ENCODE assay signal across 21 mouse cellular contexts in the genomic region with DNA sequence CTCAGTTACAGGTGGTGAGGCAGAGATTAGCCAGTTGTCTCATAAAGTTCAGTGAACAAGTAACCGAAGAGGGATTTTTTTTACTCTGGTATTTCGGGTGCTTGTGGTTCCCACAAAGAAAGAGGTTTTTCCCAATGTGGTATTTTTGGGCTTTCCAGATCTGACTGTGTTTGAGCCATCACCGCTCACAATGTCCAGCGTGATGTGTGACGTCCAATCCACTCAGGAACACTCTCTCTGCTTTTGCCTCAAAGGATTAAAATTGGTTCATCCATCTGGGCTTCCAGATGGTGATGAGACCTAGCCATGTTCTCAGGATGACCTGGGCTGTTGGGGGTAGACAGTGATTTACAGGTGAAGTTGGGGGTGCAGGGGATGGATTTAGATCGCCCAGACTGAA. TPM values are rescaled to one million over a fixed set of nuclear protein-coding genes. Genes with fewer than 3 reads are reported as not detected.
DNase-seq lines count a peak whose midpoint lies in the region; ATAC-seq and TF ChIP-seq lines count a peak whose summit lies in the region.
"Had no signal": no experiment of that assay in that cellular context is flagged by ENCODE, and none has a peak within 500 bp of the region (broad histone marks: within the 10 kb centered on the region; RNA-seq: fewer than 3 reads in every experiment).

No protein-coding gene starts in this region.

- H3K4me3 ChIP-seq in left cerebral cortex, adult 2 months = no peak overlapping the region
- H3K4me3 ChIP-seq in forebrain, embryonic 16.5 days (replicated peaks; ENCODE audit: low read length) = no peak overlapping the region
- H3K4me3 ChIP-seq: embryonic facial prominence, embryonic 10.5 days; embryonic facial prominence, embryonic 12.5 days; forebrain, embryonic 13.5 days; forebrain, embryonic 15.5 days had no signal

- no peak for ATAC-seq in forebrain, embryonic 16.5 days
- ATAC-seq: forebrain, embryonic 13.5 days; forebrain, embryonic 15.5 days had no signal

- 88% methylated on average over 6 of the region's 6 CpGs for WGBS in forebrain, embryonic 16.5 days

- no peak overlapping the region for H3K27ac ChIP-seq in left cerebral cortex, adult 2 months
- no peak overlapping the region for H3K27ac ChIP-seq in forebrain, embryonic 16.5 days (ENCODE audit: low read length)
- H3K27ac ChIP-seq: embryonic facial prominence, embryonic 10.5 days; embryonic facial prominence, embryonic 12.5 days; forebrain, embryonic 13.5 days; forebrain, embryonic 15.5 days had no signal

- H3K36me3 ChIP-seq in forebrain, embryonic 16.5 days (ENCODE audit: control insufficient read depth, insufficient read depth) = no peaks in the 10 kb centered on the region
- H3K36me3 ChIP-seq: embryonic facial prominence, embryonic 10.5 days; embryonic facial prominence, embryonic 12.5 days; forebrain, embryonic 15.5 days had no signal

- H3K4me2 ChIP-seq in forebrain, embryonic 16.5 days (ENCODE audit: low read length) = no peak overlapping the region
- H3K4me2 ChIP-seq: embryonic facial prominence, embryonic 12.5 days; forebrain, embryonic 13.5 days; forebrain, embryonic 15.5 days had no signal

- no peaks in the 10 kb centered on the region for H3K27me3 ChIP-seq in forebrain, embryonic 16.5 days (replicated peaks; ENCODE audit: control insufficient read depth, insufficient read depth, low read length)
- H3K27me3 ChIP-seq: embryonic facial prominence, embryonic 12.5 days; forebrain, embryonic 13.5 days; forebrain, embryonic 15.5 days had no signal

- no peaks in the 10 kb centered on the region for H3K4me1 ChIP-seq in forebrain, embryonic 16.5 days (replicated peaks; ENCODE audit: control insufficient read depth, insufficient read depth, low read length)
- H3K4me1 ChIP-seq: embryonic facial prominence, embryonic 10.5 days; embryonic facial prominence, embryonic 12.5 days; forebrain, embryonic 13.5 days; forebrain, embryonic 15.5 days had no signal

- H3K9me3 ChIP-seq in forebrain, embryonic 16.5 days (ENCODE audit: control insufficient read depth, low read length) = no peaks in the 10 kb centered on the region
- H3K9me3 ChIP-seq: embryonic facial prominence, embryonic 10.5 days; embryonic facial prominence, embryonic 12.5 days; forebrain, embryonic 13.5 days; forebrain, embryonic 15.5 days had no signal

- no peak for TF ChIP-seq CTCF in left cerebral cortex, adult 2 months (IDR thresholded peaks at IDR 0.05)

- intact Hi-C loops in left cerebral cortex, adult 2 months (cut with DNase I) = loop anchor here (2.0 kb wide), 1 partner anchor 14 kb away; no protein-coding TSS in a partner anchor

- no peak overlapping the region for H3K9ac ChIP-seq in forebrain, embryonic 16.5 days (replicated peaks; ENCODE audit: low read depth, low read length)
- H3K9ac ChIP-seq: embryonic facial prominence, embryonic 12.5 days; forebrain, embryonic 13.5 days; forebrain, embryonic 15.5 days had no signal

- DNase-seq in left cerebral cortex, adult 18-20 months (ENCODE audit: low spot score in 2 of 2) = peak; percentile 7 to 27
- no peak for DNase-seq in left cerebral cortex, adult 2 months (ENCODE audit: extremely low spot score in 1 of 2, low spot score in 2 of 2)
- peak; percentile 44 for DNase-seq in brain, adult 2 months (ENCODE audit: low read depth, low spot score)
- peak; percentile 42 for DNase-seq in telencephalon, adult 2 months (ENCODE audit: low read depth, low spot score)
- DNase-seq: adrenal gland, adult 2 months; adrenal gland, postnatal 10 days; adrenal gland, postnatal 25 days; cerebellum, adult 11-12 months; cerebellum, adult 2 months; cerebellum, adult 9-10 months; cerebellum, postnatal 25 days had no signal

RNA-seq across cellular contexts. Expression of a gene that starts 11.1 kb away (rescaled TPM):
- total RNA-seq in left cerebral cortex, adult 18-20 months (2021) = not detected
- under 1 TPM in 1 of 2 experiments, not detected in 1; 0.26 TPM for total RNA-seq in left cerebral cortex, adult 2 months (2021)
- not detected in 2 replicates for polyA plus RNA-seq in forebrain, embryonic 16.5 days (2015; fragmentation: Nextera tagmentation; extraction: Ambion mirVana)
- total RNA-seq: adrenal gland, adult 2 months; adrenal gland, postnatal 10 days; adrenal gland, postnatal 25 days; adrenal gland, postnatal 4 days; ES-E14; MEL had no signal
- polyA plus RNA-seq: adrenal gland, adult 2 months; C2C12; embryonic facial prominence, embryonic 10.5 days; embryonic facial prominence, embryonic 12.5 days; forebrain, embryonic 11.5 days; forebrain, embryonic 13.5 days; forebrain, embryonic 15.5 days had no signal

RNA-seq across cellular contexts. Expression of a gene that starts 41.6 kb away (rescaled TPM):
- total RNA-seq in left cerebral cortex, adult 18-20 months (2021) = under 1 TPM; 0.26 to 0.79 TPM
- total RNA-seq in left cerebral cortex, adult 2 months (2021) = under 1 TPM; 0.38 to 0.65 TPM
- polyA plus RNA-seq in forebrain, embryonic 16.5 days (2015; fragmentation: Nextera tagmentation; extraction: Ambion mirVana) = 0.37 and 0.81 TPM in 2 replicates
- total RNA-seq: MEL had no signal

Comparison
In these comparisons a context has a peak if more than half of its experiments do, and no peak if none do; other contexts are left out.
1. DNase-seq: peak in left cerebral cortex, adult 18-20 months (2 of 2), brain, adult 2 months (single experiment) and telencephalon, adult 2 months (single experiment); none in left cerebral cortex, adult 2 months (0 of 2).